Mouse (Mus musculus) thymus, adult 2 months (tissue): ENCODE results near the gene Ncbp1.

Experiments
- CTCF ChIP-seq: fragments of 200-500 bp; IDR thresholded peaks from 2 replicates; pipeline ENCODE4 v1.5.1; 2012; ENCODE audit warnings: mild to moderate bottlenecking, control low read depth, low read length, moderate library complexity, borderline replicate concordance; ENCODE audit not compliant: control insufficient read depth, poor library complexity, insufficient read depth; ENCODE audit errors: extremely low read depth
- POLR2A ChIP-seq: fragments of 200-500 bp; IDR thresholded peaks from 2 replicates; pipeline ENCODE4 v1.6.1; 2012; ENCODE audit warnings: mild to moderate bottlenecking, low read length, control low read depth, moderate library complexity; ENCODE audit not compliant: control insufficient read depth, poor library complexity, insufficient read depth; ENCODE audit errors: extremely low read depth

DNA sequence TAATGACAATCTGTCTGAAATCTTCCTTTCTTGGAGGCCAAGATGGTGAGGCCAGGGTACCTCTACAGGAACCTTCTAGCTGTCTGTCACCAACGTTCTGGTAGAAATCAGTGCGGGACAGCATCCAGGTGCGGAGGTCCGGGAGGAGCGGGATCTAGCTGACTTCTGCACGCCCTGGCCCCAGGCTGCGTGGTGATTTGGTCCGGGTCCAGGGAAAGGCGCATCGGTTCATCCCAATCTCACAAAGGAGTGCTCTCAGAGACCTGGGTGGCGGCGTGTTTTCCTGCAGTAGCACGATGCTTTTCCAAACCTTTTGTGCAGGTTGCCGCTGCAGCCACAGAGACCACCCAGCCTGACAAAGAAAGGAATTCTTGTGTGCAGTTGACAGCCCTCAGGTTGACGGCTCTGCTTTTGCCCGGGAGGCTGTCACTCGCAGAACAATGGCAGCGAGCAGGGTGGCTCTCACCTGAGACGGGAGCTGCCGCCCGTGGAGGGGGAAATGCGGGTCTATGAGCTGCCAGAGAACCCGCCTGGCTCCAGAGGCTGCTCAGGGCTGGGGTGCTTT is 64.2 kb downstream of the Ncbp1 start:
- TF ChIP-seq POLR2A, result no peak
- no peak for TF ChIP-seq CTCF
